Comparison of ENCODE assay signal across 11 mouse cellular contexts in genomic region chr14:20773410-20773809, GRCm38 (mm10). TPM values are rescaled to one million over a fixed set of nuclear protein-coding genes. Genes with fewer than 3 reads are reported as not detected.
A peak's percentile ranks its signal among the peaks of the same experiment; 100 is the strongest.
DNase-seq lines count a peak whose midpoint lies in the region; ATAC-seq and TF ChIP-seq lines count a peak whose summit lies in the region.
"Had no signal": no experiment of that assay in that cellular context is flagged by ENCODE, and none has a peak within 500 bp of the region (broad histone marks: within the 10 kb centered on the region; RNA-seq: fewer than 3 reads in every experiment).

No protein-coding gene starts in this region.

- H3K27ac ChIP-seq in heart, embryonic 11.5 days (ENCODE audit: low read depth, low read length) = no peak overlapping the region
- no peak overlapping the region for H3K27ac ChIP-seq in liver, embryonic 16.5 days (ENCODE audit: low read length)
- no peak overlapping the region for H3K27ac ChIP-seq in liver, embryonic 12.5 days
- no peak overlapping the region for H3K27ac ChIP-seq in kidney, adult 2 months (ENCODE audit: insufficient read depth, low read depth, low read length)
- H3K27ac ChIP-seq: limb, embryonic 15.5 days had no signal

- peaks cover 30% of the 10 kb centered on the region for H3K4me1 ChIP-seq in heart, embryonic 11.5 days (ENCODE audit: control insufficient read depth, insufficient read depth, low read length)
- no peaks in the 10 kb centered on the region for H3K4me1 ChIP-seq in liver, embryonic 16.5 days (ENCODE audit: control insufficient read depth, low read depth, low read length)
- no peaks in the 10 kb centered on the region for H3K4me1 ChIP-seq in liver, embryonic 12.5 days
- H3K4me1 ChIP-seq in kidney, adult 2 months (ENCODE audit: control insufficient read depth, insufficient read depth, low read length) = peaks cover 21% of the 10 kb centered on the region

- H3K9me3 ChIP-seq in heart, embryonic 11.5 days (replicated peaks; ENCODE audit: control insufficient read depth, low read length) = no peaks in the 10 kb centered on the region
- no peaks in the 10 kb centered on the region for H3K9me3 ChIP-seq in liver, embryonic 16.5 days (replicated peaks; ENCODE audit: control insufficient read depth, low read length)
- no peaks in the 10 kb centered on the region for H3K9me3 ChIP-seq in liver, embryonic 12.5 days (replicated peaks)
- H3K9me3 ChIP-seq: limb, embryonic 15.5 days had no signal

- 0 out of 2 replicates have a peak overlapping the region, but pooled peaks have one; percentile 46 for H3K9ac ChIP-seq in heart, embryonic 11.5 days (ENCODE audit: low read depth, low read length)
- no peak overlapping the region for H3K9ac ChIP-seq in liver, embryonic 16.5 days (ENCODE audit: low read depth, low read length)
- H3K9ac ChIP-seq in liver, embryonic 12.5 days = no peak overlapping the region
- H3K9ac ChIP-seq: limb, embryonic 15.5 days had no signal

- TF ChIP-seq POLR2A in kidney, adult 2 months (IDR thresholded peaks at IDR 0.05; ENCODE audit: low read depth, low read length) = no peak

- no peak for ATAC-seq in heart, embryonic 11.5 days (replicated peaks; ENCODE audit: insufficient number of reproducible peaks, low FRiP score, low TSS enrichment)
- ATAC-seq in liver, embryonic 16.5 days (ENCODE audit: low read depth) = peak; percentile 39; the same call in 1 of the 2 replicates
- no peak for ATAC-seq in liver, embryonic 12.5 days
- ATAC-seq: midbrain, embryonic 16.5 days had no signal

- no peak for DNase-seq in heart, postnatal 4 days
- peak; percentile 89 for DNase-seq in kidney, adult 2 months
- DNase-seq in skeletal muscle tissue, adult 2 months (ENCODE audit: low read depth, low spot score) = peak; percentile 58
- no peak for DNase-seq in thymus, adult 18-20 months
- DNase-seq: adrenal gland, postnatal 14 days had no signal

- no peak overlapping the region for H3K4me3 ChIP-seq in heart, embryonic 11.5 days (ENCODE audit: low read depth, low read length)
- no peak overlapping the region for H3K4me3 ChIP-seq in liver, embryonic 16.5 days (ENCODE audit: low read depth, low read length)
- H3K4me3 ChIP-seq in liver, embryonic 12.5 days = no peak overlapping the region
- H3K4me3 ChIP-seq in kidney, adult 2 months (ENCODE audit: insufficient read depth, low read depth, low read length) = no peak overlapping the region
- H3K4me3 ChIP-seq: limb, embryonic 15.5 days had no signal

- no peak overlapping the region for H3K4me2 ChIP-seq in heart, embryonic 11.5 days
- H3K4me2 ChIP-seq in liver, embryonic 16.5 days (ENCODE audit: low read depth, low read length) = no peak overlapping the region
- no peak overlapping the region for H3K4me2 ChIP-seq in liver, embryonic 12.5 days
- H3K4me2 ChIP-seq: limb, embryonic 15.5 days had no signal

- no peak for TF ChIP-seq CTCF in kidney, adult 2 months (conservative IDR thresholded peaks at IDR 0.05; ENCODE audit: insufficient read depth, insufficient read length, low read depth, low read length)

- H3K36me3 ChIP-seq in heart, embryonic 11.5 days (ENCODE audit: control insufficient read depth, insufficient read depth, low read length) = peaks cover 18% of the 10 kb centered on the region
- no peaks in the 10 kb centered on the region; the same call in 1 of the 2 replicates for H3K36me3 ChIP-seq in liver, embryonic 16.5 days (ENCODE audit: control insufficient read depth, insufficient read depth)
- H3K36me3 ChIP-seq in liver, embryonic 12.5 days = peaks cover 36% of the 10 kb centered on the region
- no peaks in the 10 kb centered on the region for H3K36me3 ChIP-seq in kidney, adult 2 months (ENCODE audit: control insufficient read depth, insufficient read depth, low read length)

- 64% methylated on average over 3 of the region's 3 CpGs for WGBS in heart, embryonic 11.5 days (ENCODE audit: insufficient replicate concordance)
- WGBS in liver, embryonic 16.5 days (ENCODE audit: insufficient replicate concordance) = 56% methylated on average over 3 of the region's 3 CpGs
- 74% methylated on average over 3 of the region's 3 CpGs for whole genome bisulfite sequencing in liver, embryonic 12.5 days (ENCODE audit: insufficient replicate concordance)
- 47% methylated on average over 3 of the region's 3 CpGs for WGBS in kidney, adult 2 months

- no peaks in the 10 kb centered on the region for H3K27me3 ChIP-seq in heart, embryonic 11.5 days (ENCODE audit: control insufficient read depth, insufficient read depth, low read length)
- H3K27me3 ChIP-seq in liver, embryonic 16.5 days (ENCODE audit: control insufficient read depth, insufficient read depth, low read depth, low read length) = no peaks in the 10 kb centered on the region
- H3K27me3 ChIP-seq in liver, embryonic 12.5 days (replicated peaks) = no peaks in the 10 kb centered on the region
- no peaks in the 10 kb centered on the region for H3K27me3 ChIP-seq in kidney, adult 2 months (replicated peaks; ENCODE audit: control insufficient read depth, insufficient read depth, low read length)
- H3K27me3 ChIP-seq: CH12.LX; limb, embryonic 15.5 days had no signal

RNA-seq across cellular contexts. Expression of gene Camk2g, which starts 20.5 kb away (rescaled TPM):
- 61.8 and 65.6 TPM in 2 replicates for polyA plus RNA-seq in heart, embryonic 11.5 days (2014; fragmentation: Nextera tagmentation; extraction: Ambion mirVana)
- 10 to 100 TPM; 58.3 to 65.2 TPM for total RNA-seq in heart, postnatal 4 days (2021)
- polyA plus RNA-seq in liver, embryonic 16.5 days (2015; fragmentation: Nextera tagmentation; extraction: Ambion mirVana) = 4.1 and 5.2 TPM in 2 replicates
- polyA plus RNA-seq in liver, embryonic 12.5 days (2016; fragmentation: Nextera tagmentation; extraction: Ambion mirVana) = 13.2 and 15.6 TPM in 2 replicates
- polyA plus RNA-seq in kidney, adult 2 months (2012; rRNA removed) = 15.4 and 16.0 TPM in 2 replicates

RNA-seq across cellular contexts. Expression of gene Ndst2, which starts 39.0 kb away (rescaled TPM):
- polyA plus RNA-seq in heart, embryonic 11.5 days (2014; fragmentation: Nextera tagmentation; extraction: Ambion mirVana) = 18.7 and 19.1 TPM in 2 replicates
- total RNA-seq in heart, postnatal 4 days (2021) = 10 to 100 TPM; 18.2 to 18.3 TPM
- 14.5 and 16.7 TPM in 2 replicates for polyA plus RNA-seq in liver, embryonic 16.5 days (2015; fragmentation: Nextera tagmentation; extraction: Ambion mirVana)
- polyA plus RNA-seq in liver, embryonic 12.5 days (2016; fragmentation: Nextera tagmentation; extraction: Ambion mirVana) = 22.4 and 24.9 TPM in 2 replicates
- polyA plus RNA-seq in kidney, adult 2 months (2012; rRNA removed) = 28.7 and 31.4 TPM in 2 replicates

Comparison
In these comparisons a context has a peak if more than half of its experiments do, and no peak if none do; other contexts are left out.
1. DNase-seq: peak in kidney, adult 2 months (single experiment) and skeletal muscle tissue, adult 2 months (single experiment); none in heart, postnatal 4 days (single experiment) and thymus, adult 18-20 months (0 of 2).